Mouse (Mus musculus) heart, embryonic 16.5 days (tissue): ENCODE results near the gene Fcrlb. TPM values are rescaled to one million over a fixed set of nuclear protein-coding genes. Genes with fewer than 3 reads are reported as not detected.

Experiments
- ATAC-seq: fragments of 200-750 bp; cut with Nextera tagmentation; replicated peaks from 2 replicates; pipeline ENCODE4 v1.8.0; 2017; ENCODE audit warnings: moderate number of reproducible peaks; ENCODE audit not compliant: insufficient read depth, low FRiP score; ENCODE audit errors: extremely low read depth
- H3K27ac ChIP-seq: fragments of 300-500 bp; sonication (generic); 2 replicates; pipeline ENCODE4 v1.5.1; 2014; ENCODE audit warnings: mild to moderate bottlenecking, low read length, control low read depth, moderate library complexity
- H3K27me3 ChIP-seq: fragments of 300-500 bp; sonication (generic); 2 replicates; pipeline ENCODE4 v1.6.1; 2014; ENCODE audit warnings: low read length, mixed read lengths; ENCODE audit not compliant: control insufficient read depth, insufficient read depth
- H3K36me3 ChIP-seq: fragments of 300-500 bp; sonication (generic); 2 replicates; pipeline ENCODE4 v1.6.1; 2014; ENCODE audit not compliant: control insufficient read depth, insufficient read depth
- H3K4me1 ChIP-seq: fragments of 300-500 bp; sonication (generic); 2 replicates; pipeline ENCODE4 v1.6.1; 2014; ENCODE audit warnings: low read length, mixed read lengths; ENCODE audit not compliant: control insufficient read depth, insufficient read depth
- H3K4me2 ChIP-seq: fragments of 300-500 bp; sonication (generic); 2 replicates; pipeline ENCODE4 v1.6.1; 2014; ENCODE audit warnings: low read depth, mild to moderate bottlenecking, control low read depth, low read length
- H3K4me3 ChIP-seq: fragments of 300-500 bp; sonication (generic); 2 replicates; pipeline ENCODE4 v1.5.1; 2014; ENCODE audit warnings: mild to moderate bottlenecking, control low read depth, low read length
- H3K9ac ChIP-seq: fragments of 300-500 bp; sonication (generic); 2 replicates; pipeline ENCODE4 v1.6.1; 2014; ENCODE audit warnings: low read length, control low read depth
- H3K9me3 ChIP-seq: fragments of 300-500 bp; sonication (generic); replicated peaks from 2 replicates; pipeline ENCODE4 v1.6.1; 2016; ENCODE audit warnings: low read length; ENCODE audit not compliant: control insufficient read depth
- WGBS: fragments of 180-500 bp; shearing (Covaris S2); extraction: QIAGEN DNeasy Blood & Tissue Kit; methylation state at CpG from one replicate; pipeline ENCODE4 v1.1.7; 2014; 5-methylcytosine and 5-hydroxymethylcytosine counted together
- polyA plus RNA-seq: library from polyadenylated mRNA; unstranded; fragments of >200 nt; fragmentation: Nextera tagmentation; extraction: Ambion mirVana; gene quantifications from 2 replicates; pipeline ENCODE4 v1.2.1, GENCODE M21; 2015

Gene Fcrlb
- polyA plus RNA-seq, 1 experiment from 2014 or later: 0.11 TPM

GRCm38 (mm10) chr1:170939255-170939654 lies 26.5 kb upstream of the Fcrlb start:
- H3K9me3 ChIP-seq: peaks cover 8% of the 10 kb centered on the region
- H3K27me3 ChIP-seq: no peaks in the 10 kb centered on the region
- no peak for ATAC-seq
- H3K4me2 ChIP-seq: no peak overlapping the region
- no peak overlapping the region for H3K9ac ChIP-seq
- H3K36me3 ChIP-seq: no peaks in the 10 kb centered on the region
- no peak overlapping the region for H3K4me3 ChIP-seq
- no peak overlapping the region for H3K27ac ChIP-seq
- WGBS: 84% methylated on average over 12 of the region's 12 CpGs
- H3K4me1 ChIP-seq: no peaks in the 10 kb centered on the region

- no peaks in the 10 kb centered on the region for H3K4me1 ChIP-seq
- no peak overlapping the region for H3K27ac ChIP-seq
- H3K36me3 ChIP-seq: no peaks in the 10 kb centered on the region
- WGBS: 57% methylated on average over 2 of the region's 2 CpGs
- H3K9me3 ChIP-seq: no peaks in the 10 kb centered on the region; the same call in 1 of the 2 replicates
- no peak overlapping the region for H3K4me3 ChIP-seq
- H3K9ac ChIP-seq: no peak overlapping the region
- no peaks in the 10 kb centered on the region for H3K27me3 ChIP-seq
- no peak for ATAC-seq
- H3K4me2 ChIP-seq: no peak overlapping the region
Measured at GRCm38 (mm10) chr1:170934383-170934782, 21.6 kb upstream of the Fcrlb start.

GRCm38 (mm10) chr1:170933940-170934339 lies 21.2 kb upstream of the Fcrlb start:
- no peak for ATAC-seq
- H3K27ac ChIP-seq: no peak overlapping the region
- H3K4me2 ChIP-seq: no peak overlapping the region
- no peaks in the 10 kb centered on the region; the same call in 1 of the 2 replicates for H3K9me3 ChIP-seq
- H3K4me3 ChIP-seq: no peak overlapping the region
- H3K4me1 ChIP-seq: no peaks in the 10 kb centered on the region
- H3K27me3 ChIP-seq: no peaks in the 10 kb centered on the region
- 81% methylated on average over 1 of the region's 1 CpGs for WGBS
- no peaks in the 10 kb centered on the region for H3K36me3 ChIP-seq
- H3K9ac ChIP-seq: no peak overlapping the region

- no peak for ATAC-seq
- H3K4me1 ChIP-seq: no peaks in the 10 kb centered on the region
Measured at GRCm38 (mm10) chr1:170933386-170933920, 20.7 kb upstream of the Fcrlb start.

GRCm38 (mm10) chr1:170932043-170932442 lies 19.3 kb upstream of the Fcrlb start:
- Histone ChIP-seq H3K9me3 (no peaks in the 10 kb centered on the region; the same call in 1 of the 2 replicates), H3K27me3 (no peaks in the 10 kb centered on the region), H3K36me3 (no peaks in the 10 kb centered on the region), H3K4me3 (no peak overlapping the region), H3K4me2 (no peak overlapping the region), H3K9ac (no peak overlapping the region), H3K27ac (no peak overlapping the region), H3K4me1 (no peaks in the 10 kb centered on the region)
- ATAC-seq: no peak
- WGBS: 71% methylated on average over 3 of the region's 3 CpGs

More at GRCm38 (mm10) chr1:170933386-170933920, 20.7 kb upstream of the Fcrlb start:
- no peak overlapping the region for H3K4me2 ChIP-seq
- 69% methylated on average over 6 of the region's 6 CpGs for WGBS
- no peaks in the 10 kb centered on the region for H3K27me3 ChIP-seq
- no peaks in the 10 kb centered on the region; the same call in 1 of the 2 replicates for H3K9me3 ChIP-seq
- H3K36me3 ChIP-seq: no peaks in the 10 kb centered on the region
- no peak overlapping the region for H3K27ac ChIP-seq
- H3K9ac ChIP-seq: no peak overlapping the region
- H3K4me3 ChIP-seq: no peak overlapping the region

- H3K4me1 ChIP-seq: no peaks in the 10 kb centered on the region
- H3K27ac ChIP-seq: no peak overlapping the region
- 85% methylated on average over 4 of the region's 4 CpGs for WGBS
- no peak for ATAC-seq
- no peak overlapping the region for H3K4me3 ChIP-seq
- no peaks in the 10 kb centered on the region for H3K9me3 ChIP-seq
- H3K4me2 ChIP-seq: no peak overlapping the region
- H3K36me3 ChIP-seq: no peaks in the 10 kb centered on the region
- no peak overlapping the region for H3K9ac ChIP-seq
- no peaks in the 10 kb centered on the region for H3K27me3 ChIP-seq
Measured at GRCm38 (mm10) chr1:170929245-170929644, 16.5 kb upstream of the Fcrlb start.

GRCm38 (mm10) chr1:170928467-170928866 lies 15.7 kb upstream of the Fcrlb start:
- Histone ChIP-seq H3K36me3 (no peaks in the 10 kb centered on the region), H3K9ac (no peak overlapping the region), H3K9me3 (no peaks in the 10 kb centered on the region), H3K4me3 (no peak overlapping the region), H3K27me3 (no peaks in the 10 kb centered on the region), H3K27ac (no peak overlapping the region), H3K4me1 (no peaks in the 10 kb centered on the region), H3K4me2 (no peak overlapping the region)
- 70% methylated on average over 2 of the region's 2 CpGs for WGBS
- ATAC-seq: no peak

- H3K4me1 ChIP-seq: no peaks in the 10 kb centered on the region
- no peak within 1 kb of the TSS for H3K9ac ChIP-seq
- H3K27ac ChIP-seq: no peak within 1 kb of the TSS
- H3K36me3 ChIP-seq: no peaks in the 10 kb centered on the region
- H3K27me3 ChIP-seq: no peaks in the 10 kb centered on the region
- H3K4me2 ChIP-seq: no peak within 1 kb of the TSS
- H3K9me3 ChIP-seq: no peaks in the 10 kb centered on the region
- H3K4me3 ChIP-seq: no peak within 1 kb of the TSS
- ATAC-seq: no peak
- WGBS: 83% methylated on average over 3 of the region's 3 CpGs
Measured at GRCm38 (mm10) chr1:170927378-170927777, 14.6 kb upstream of the Fcrlb start, which contains the start of gene Fcrla. Gene Fcrla, minus strand, starts transcription at chr1:170927583.

- Histone ChIP-seq H3K36me3 (no peaks in the 10 kb centered on the region), H3K4me2 (no peak overlapping the region), H3K27ac (no peak overlapping the region), H3K27me3 (no peaks in the 10 kb centered on the region), H3K9ac (no peak overlapping the region), H3K4me3 (no peak overlapping the region), H3K4me1 (no peaks in the 10 kb centered on the region), H3K9me3 (no peaks in the 10 kb centered on the region)
- 53% methylated on average over 6 of the region's 6 CpGs for whole genome bisulfite sequencing
- ATAC-seq: no peak
Measured at GRCm38 (mm10) chr1:170926941-170927340, 14.2 kb upstream of the Fcrlb start.
